Mouse (Mus musculus) central nervous system, embryonic 18 days (tissue): Measurements from ENCODE around the gene Krt26. TPM values are rescaled to one million over a fixed set of nuclear protein-coding genes. Genes with fewer than 3 reads are reported as not detected.

ENCODE experiments used
- polyA plus RNA-seq: library from polyadenylated mRNA; depleted of rRNA; stranded (reverse); fragments of >200 nt; gene quantifications from 2 replicates; pipeline ENCODE4 v1.2.3, GENCODE M21; 2012; rRNA removed

Gene Krt26
- polyA plus RNA-seq, result 0.12 and 0.19 TPM in 2 replicates

DNA sequence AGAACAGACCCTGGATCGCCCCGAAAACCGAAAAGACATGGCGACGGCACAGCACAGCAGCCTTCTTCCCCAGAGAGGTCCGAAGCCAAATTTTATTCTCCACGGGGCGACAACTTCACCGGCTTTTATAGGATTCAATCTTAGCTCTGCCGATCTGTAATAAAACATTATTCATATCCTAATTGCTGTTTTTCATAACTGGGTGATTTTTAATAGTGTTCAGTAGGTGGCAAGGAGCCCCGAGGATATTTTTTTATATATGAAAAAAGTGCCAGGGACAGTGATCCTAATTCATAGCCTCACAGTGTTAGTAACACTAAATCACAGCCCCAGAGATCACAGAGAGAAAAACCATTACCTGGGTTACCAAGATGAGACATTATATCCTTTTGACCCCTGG is at the start of gene Krt26:
Gene Krt26, minus strand, starts transcription at position 101 of the 400 bp plus-strand sequence.

DNA sequence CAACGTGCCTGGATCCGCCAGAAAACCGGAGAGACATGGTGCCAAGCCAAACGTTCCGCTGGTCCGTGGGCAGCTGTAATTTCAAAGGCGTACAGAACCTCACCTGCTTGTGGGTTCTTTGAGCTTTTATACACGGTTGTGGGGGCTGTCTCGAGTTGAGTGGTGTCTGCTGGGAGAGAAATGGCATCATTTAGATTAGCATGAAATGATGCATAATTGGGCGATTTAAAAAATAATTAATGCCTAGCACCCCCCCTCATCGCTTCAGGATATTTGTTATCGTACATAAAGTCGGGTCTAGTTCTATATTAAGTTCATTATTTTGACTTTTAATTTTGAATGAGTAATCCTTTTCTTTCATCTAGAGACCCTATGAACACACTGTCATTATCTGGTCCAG is 37.0 kb upstream of the Krt26 start, which contains the start of gene Krt28:
Gene Krt28, minus strand, starts transcription at position 101 of the 400 bp plus-strand sequence.

GRCm38 (mm10) chr11:99351004-99351403 is 13.2 kb upstream of the Krt26 start, which contains the start of gene Krt27:
TSS of gene Krt27 (minus strand) at chr11:99351104.

DNA sequence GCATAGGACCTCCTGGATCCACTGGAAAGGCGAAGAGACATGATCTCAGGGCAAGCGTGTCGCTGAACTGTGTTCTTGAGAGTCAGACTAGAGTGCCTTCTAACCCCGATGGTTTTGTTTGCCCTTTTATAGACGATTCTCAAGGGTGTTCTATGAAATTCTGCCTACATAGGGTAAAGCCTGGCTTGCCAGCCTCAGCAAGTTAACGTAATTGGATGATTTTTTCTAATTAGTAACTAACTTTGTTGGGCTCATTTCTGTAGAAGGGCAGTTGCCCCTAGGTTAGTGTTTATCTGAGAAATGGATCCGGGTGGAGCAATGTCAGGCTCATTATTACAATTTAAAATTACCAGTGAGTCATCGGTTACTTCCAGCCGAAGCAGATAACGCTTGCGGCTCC is 14.9 kb downstream of the Krt26 start, which contains the start of gene Krt25:
Gene Krt25, minus strand, starts transcription at position 101 of the 400 bp plus-strand sequence.

DNA sequence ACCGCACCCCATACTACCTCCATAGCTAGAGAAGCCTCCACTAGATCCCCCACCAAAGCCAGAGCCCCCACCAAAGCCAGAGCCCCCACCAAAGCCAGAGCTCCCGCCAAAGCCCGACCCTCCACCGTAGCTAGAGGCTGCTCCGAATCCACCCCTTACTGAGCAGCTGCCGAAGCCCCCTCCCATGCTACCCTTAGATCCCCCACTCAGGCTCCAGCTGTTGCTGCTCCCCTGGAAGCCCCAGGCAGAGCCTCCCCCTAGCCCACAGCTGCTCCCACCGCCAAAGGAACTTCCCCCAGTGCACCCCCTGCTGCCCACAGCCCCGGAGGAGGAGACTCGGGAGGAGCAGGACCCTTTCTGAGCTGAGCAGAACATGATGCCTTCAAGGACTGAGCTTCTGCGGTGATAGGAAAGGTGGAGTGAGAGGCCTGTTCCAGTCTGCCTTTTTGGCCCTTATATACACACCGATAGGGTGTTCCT is 52.9 kb downstream of the Krt26 start, which contains the start of gene Krt24:
Gene Krt24, minus strand, starts transcription at position 430 of the 480 bp plus-strand sequence.

Other genes with a start within 250 kb of the Krt26 start
- gene Tns4, start 248.7 kb downstream of the Krt26 start, polyA plus RNA-seq, result 0.08 and 0.09 TPM in 2 replicates
- gene Ccr7, start 182.9 kb downstream of the Krt26 start, polyA plus RNA-seq, result not detected in 2 replicates
- gene Smarce1, start 106.9 kb downstream of the Krt26 start, polyA plus RNA-seq, result 166 and 184 TPM in 2 replicates
- gene Krt222, start 93.9 kb downstream of the Krt26 start, polyA plus RNA-seq, result 3.9 and 4.4 TPM in 2 replicates
- 0.07 TPM in 1 of 2 replicates, not detected in the other for gene Krt24, start 52.7 kb downstream of the Krt26 start, polyA plus RNA-seq
- gene Krt25, start 15.0 kb downstream of the Krt26 start, polyA plus RNA-seq, result 0.05 and 0.13 TPM in 2 replicates
- 0.06 and 0.08 TPM in 2 replicates for gene Krt27, start 13.1 kb upstream of the Krt26 start, polyA plus RNA-seq
- gene Krt28, start 36.9 kb upstream of the Krt26 start, polyA plus RNA-seq, result 0.28 and 0.29 TPM in 2 replicates
- gene Krt10, start 51.4 kb upstream of the Krt26 start, polyA plus RNA-seq, result 12.8 and 13.8 TPM in 2 replicates
- gene Krt12, start 84.3 kb upstream of the Krt26 start, polyA plus RNA-seq, result 0.35 and 0.52 TPM in 2 replicates
- 0.09 TPM in 1 of 2 replicates, not detected in the other for gene Krt20, start 100.2 kb upstream of the Krt26 start, polyA plus RNA-seq
- 0.06 and 0.16 TPM in 2 replicates for gene Krt23, start 155.2 kb upstream of the Krt26 start, polyA plus RNA-seq
- gene Krt39, start 183.4 kb upstream of the Krt26 start, polyA plus RNA-seq, result not detected in 2 replicates
- not detected in 2 replicates for gene Krt40, start 205.2 kb upstream of the Krt26 start, polyA plus RNA-seq
- gene Krtap3-3, start 212.9 kb upstream of the Krt26 start, polyA plus RNA-seq, result not detected in 2 replicates
- not detected in 2 replicates for gene Krtap3-2, start 218.9 kb upstream of the Krt26 start, polyA plus RNA-seq
- not detected in 2 replicates for gene Gm11939, start 221.5 kb upstream of the Krt26 start, polyA plus RNA-seq
- not detected in 2 replicates for gene Krtap3-1, start 228.7 kb upstream of the Krt26 start, polyA plus RNA-seq
- gene Krtap1-5, start 243.1 kb upstream of the Krt26 start, polyA plus RNA-seq, result not detected in 2 replicates
- not detected in 2 replicates for gene Krtap1-4, start 245.7 kb upstream of the Krt26 start, polyA plus RNA-seq